Mouse (Mus musculus): ENCODE results near the gene Zscan4d.
"Not testable (repeated sequence)": the region's sequence is repeated elsewhere in the genome, so short reads cannot be mapped to it uniquely, and the experiment has no call there.

Zscan4d gene

GRCm38 (mm10) chr7:11166059-11166458, at the start of gene Zscan4d:
Gene Zscan4d, minus strand, starts transcription at chr7:11166159.
- DNase-seq = not testable (repeated sequence)

GRCm38 (mm10) chr7:11158036-11158435, 7.9 kb downstream of the Zscan4d start:
- DNase-seq = peak in 1 of 2 experiments; percentile 0

Data from cerebellum, adult 18-20 months (tissue).